Mouse (Mus musculus): ENCODE results near the gene Sys1. TPM values are rescaled to one million over a fixed set of nuclear protein-coding genes. Genes with fewer than 3 reads are reported as not detected.

Sys1 gene
- polyA plus RNA-seq, 1 experiment from 2014 or later, result 48.6 TPM

DNA sequence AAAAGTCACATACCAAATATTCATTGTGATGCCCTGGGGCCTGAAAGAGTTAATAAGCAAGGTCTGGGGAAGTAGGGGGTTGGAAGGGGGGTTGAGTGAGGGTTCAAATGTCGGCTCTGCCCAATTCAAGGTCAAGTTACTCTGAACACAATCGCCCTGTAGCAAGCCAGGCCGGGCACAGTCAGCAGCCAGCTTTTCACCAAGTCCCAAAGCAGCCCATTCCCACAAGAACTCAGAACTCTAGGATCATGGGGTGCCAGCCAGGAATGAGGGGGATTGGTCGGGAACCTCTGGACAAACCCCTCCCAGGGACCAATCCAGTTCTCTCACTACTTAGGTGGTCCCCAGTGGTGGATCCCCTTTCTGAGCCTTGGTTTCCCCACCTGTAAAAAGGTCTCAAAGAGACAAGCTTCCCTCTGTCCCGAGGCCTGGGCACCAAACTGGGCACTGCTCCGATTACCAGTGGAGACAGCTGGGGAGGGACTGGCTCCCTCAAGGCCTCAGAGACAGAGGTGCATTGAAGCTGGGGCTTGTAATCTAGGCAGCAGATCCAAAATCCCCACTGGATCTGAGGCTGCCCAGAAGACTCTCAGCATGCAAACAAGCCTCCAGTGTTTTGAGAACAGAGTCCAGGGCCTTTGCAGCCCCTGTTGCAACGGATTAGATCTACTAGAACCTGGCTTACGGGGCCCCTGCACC lies 20.4 kb upstream of the Sys1 start:
- Histone ChIP-seq H3K9me3 (ENCODE audit: control insufficient read depth, low read length) (no peaks in the 10 kb centered on the region), H3K4me1 (replicated peaks; ENCODE audit: control insufficient read depth, insufficient read depth) (peaks cover 32% of the 10 kb centered on the region), H3K27ac (replicated peaks) (peak overlapping the region; percentile 91), H3K36me3 (ENCODE audit: control insufficient read depth, insufficient read depth, low read length) (no peaks in the 10 kb centered on the region), H3K27me3 (ENCODE audit: control insufficient read depth, insufficient read depth, low read length) (no peaks in the 10 kb centered on the region), H3K9ac (ENCODE audit: low read length) (peak overlapping the region; percentile 52), H3K4me2 (replicated peaks; ENCODE audit: low read depth) (peak overlapping the region; percentile 38), H3K4me3 (ENCODE audit: low read depth, low read length) (no peak overlapping the region)
- no peak for ATAC-seq (ENCODE audit: low FRiP score, low TSS enrichment)
- no peak for DNase-seq (ENCODE audit: low spot score)
- no peak for TF ChIP-seq EP300 (optimal IDR thresholded peaks at IDR 0.05)
- no peak for TF ChIP-seq CTCF (IDR thresholded peaks at IDR 0.05; ENCODE audit: low read depth)
- WGBS, result 18% methylated on average over 8 of the region's 8 CpGs

DNA sequence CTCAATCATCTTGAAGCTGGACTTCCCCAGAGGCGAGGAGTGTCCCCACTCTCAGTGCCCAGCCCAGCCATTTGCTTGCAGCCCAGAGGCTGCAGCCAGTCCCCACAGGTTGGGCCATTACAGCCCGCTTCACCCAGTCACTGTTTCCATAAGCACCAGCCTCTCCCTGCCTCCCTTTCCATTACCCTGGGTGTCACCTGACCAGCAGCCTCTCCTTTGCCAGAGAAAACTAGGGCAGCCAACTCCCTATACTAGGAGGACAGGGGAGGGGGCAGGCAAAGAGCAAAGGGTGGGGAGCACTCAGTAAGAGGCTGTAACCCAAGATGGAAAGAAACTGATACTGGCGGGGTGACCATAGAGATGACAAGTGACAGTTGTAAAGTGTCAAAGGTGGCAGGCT lies 19.8 kb upstream of the Sys1 start:
- TF ChIP-seq CTCF (IDR thresholded peaks at IDR 0.05; ENCODE audit: low read depth) (no peak), EP300 (optimal IDR thresholded peaks at IDR 0.05) (no peak)
- Histone ChIP-seq H3K4me3 (ENCODE audit: low read depth, low read length) (no peak overlapping the region), H3K9me3 (ENCODE audit: control insufficient read depth, low read length) (no peaks in the 10 kb centered on the region), H3K4me1 (replicated peaks; ENCODE audit: control insufficient read depth, insufficient read depth) (peaks cover 28% of the 10 kb centered on the region), H3K4me2 (replicated peaks; ENCODE audit: low read depth) (peak overlapping the region; percentile 38), H3K27ac (replicated peaks) (peak overlapping the region; percentile 91), H3K27me3 (ENCODE audit: control insufficient read depth, insufficient read depth, low read length) (no peaks in the 10 kb centered on the region), H3K9ac (ENCODE audit: low read length) (peak overlapping the region; percentile 52), H3K36me3 (ENCODE audit: control insufficient read depth, insufficient read depth, low read length) (no peaks in the 10 kb centered on the region)
- ATAC-seq (ENCODE audit: low FRiP score, low TSS enrichment) (peak; percentile 71), DNase-seq (ENCODE audit: low spot score) (peak; percentile 82)
- WGBS, result 38% methylated on average over 3 of the region's 3 CpGs

DNA sequence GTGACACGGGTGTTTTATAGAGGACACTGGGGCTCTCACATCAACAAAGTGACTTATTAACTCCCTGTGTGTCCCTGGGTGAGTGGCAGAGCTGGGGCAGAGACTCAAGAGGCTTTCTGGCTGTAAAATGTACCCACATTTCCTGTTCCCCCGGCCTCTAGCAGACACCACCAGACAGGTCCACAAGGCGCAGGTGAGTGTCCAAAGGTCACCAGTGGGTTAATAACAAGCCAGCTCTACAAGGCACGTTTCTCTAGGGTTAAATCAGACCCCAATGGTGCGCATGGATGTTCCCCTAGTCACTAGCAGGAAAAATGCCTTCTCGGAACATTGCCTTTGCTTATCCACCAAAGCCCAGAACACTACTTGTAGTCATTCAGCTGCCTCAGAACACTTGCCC lies 19.1 kb upstream of the Sys1 start:
- Histone ChIP-seq H3K27me3 (ENCODE audit: control insufficient read depth, insufficient read depth, low read length) (no peaks in the 10 kb centered on the region), H3K4me2 (replicated peaks; ENCODE audit: low read depth) (peak overlapping the region; percentile 38), H3K9me3 (ENCODE audit: control insufficient read depth, low read length) (no peaks in the 10 kb centered on the region), H3K4me1 (replicated peaks; ENCODE audit: control insufficient read depth, insufficient read depth) (peaks cover 24% of the 10 kb centered on the region), H3K9ac (ENCODE audit: low read length) (no peak overlapping the region; the same call in 1 of the 2 replicates), H3K4me3 (ENCODE audit: low read depth, low read length) (no peak overlapping the region), H3K27ac (replicated peaks) (peak overlapping the region; percentile 91), H3K36me3 (ENCODE audit: control insufficient read depth, insufficient read depth, low read length) (no peaks in the 10 kb centered on the region)
- peak; percentile 59 for DNase-seq (ENCODE audit: low spot score)
- ATAC-seq (ENCODE audit: low FRiP score, low TSS enrichment), result no peak
- no peak for TF ChIP-seq EP300 (optimal IDR thresholded peaks at IDR 0.05)
- no peak for TF ChIP-seq CTCF (IDR thresholded peaks at IDR 0.05; ENCODE audit: low read depth)
- 50% methylated on average over 6 of the region's 6 CpGs for WGBS

DNA sequence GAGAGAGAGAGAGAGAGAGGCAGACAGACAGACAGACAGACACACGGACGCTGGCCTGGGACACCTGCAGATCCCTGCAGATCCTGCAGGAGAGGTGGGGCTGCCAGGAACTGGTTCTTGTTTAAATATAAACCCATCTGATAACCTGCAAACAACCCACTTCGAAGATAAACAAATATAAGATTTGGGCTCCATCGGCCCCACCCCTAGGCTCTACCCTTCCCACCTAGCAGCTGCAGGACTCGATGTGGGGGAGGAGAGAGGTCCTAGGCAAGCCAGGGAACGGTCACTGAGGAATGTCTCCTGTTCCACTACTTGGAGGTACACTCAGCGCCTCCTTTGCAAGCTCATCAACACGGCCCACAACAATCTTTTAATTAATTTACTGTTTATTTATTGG lies 18.5 kb upstream of the Sys1 start:
- DNase-seq (ENCODE audit: low spot score), result peak; percentile 69
- no peak for TF ChIP-seq CTCF (IDR thresholded peaks at IDR 0.05; ENCODE audit: low read depth)
- no peak for TF ChIP-seq EP300 (optimal IDR thresholded peaks at IDR 0.05)
- H3K27ac ChIP-seq (replicated peaks), result peak overlapping the region; percentile 91
- no peaks in the 10 kb centered on the region for H3K27me3 ChIP-seq (ENCODE audit: control insufficient read depth, insufficient read depth, low read length)
- 40% methylated on average over 8 of the region's 8 CpGs for WGBS
- H3K36me3 ChIP-seq (ENCODE audit: control insufficient read depth, insufficient read depth, low read length), result no peaks in the 10 kb centered on the region
- no peaks in the 10 kb centered on the region for H3K9me3 ChIP-seq (ENCODE audit: control insufficient read depth, low read length)
- ATAC-seq (ENCODE audit: low FRiP score, low TSS enrichment), result peak; percentile 15; the same call in 1 of the 2 replicates
- H3K4me1 ChIP-seq (replicated peaks; ENCODE audit: control insufficient read depth, insufficient read depth), result peaks cover 24% of the 10 kb centered on the region
- peak overlapping the region; percentile 38 for H3K4me2 ChIP-seq (replicated peaks; ENCODE audit: low read depth)
- H3K9ac ChIP-seq (ENCODE audit: low read length), result no peak overlapping the region
- no peak overlapping the region for H3K4me3 ChIP-seq (ENCODE audit: low read depth, low read length)

DNA sequence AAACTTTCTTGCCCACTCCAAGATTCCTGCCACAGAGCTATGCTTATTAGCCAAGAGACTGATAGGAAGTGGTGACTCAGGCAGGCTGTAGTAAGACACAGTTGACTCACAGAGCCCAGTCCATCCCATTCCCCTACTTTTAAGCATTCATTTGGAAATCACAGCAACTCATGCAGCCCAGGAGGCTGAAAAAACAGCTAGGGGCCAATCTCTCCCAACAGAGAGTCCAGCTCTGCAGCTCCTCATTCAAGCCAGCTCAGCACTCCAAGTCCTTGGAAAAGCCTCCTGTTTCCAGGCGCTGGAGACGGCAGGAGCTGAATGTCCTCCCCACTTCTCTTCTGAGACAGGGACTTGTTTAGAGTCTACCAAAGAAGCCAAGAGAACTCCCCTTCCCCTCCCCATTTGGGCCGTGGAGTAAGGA lies 17.8 kb upstream of the Sys1 start:
- Histone ChIP-seq H3K9me3 (ENCODE audit: control insufficient read depth, low read length) (no peaks in the 10 kb centered on the region), H3K36me3 (ENCODE audit: control insufficient read depth, insufficient read depth, low read length) (no peaks in the 10 kb centered on the region), H3K9ac (ENCODE audit: low read length) (no peak overlapping the region), H3K27ac (replicated peaks) (peak overlapping the region; percentile 91), H3K4me2 (replicated peaks; ENCODE audit: low read depth) (0 out of 2 replicates have a peak overlapping the region, but pooled peaks have one; percentile 0), H3K27me3 (ENCODE audit: control insufficient read depth, insufficient read depth, low read length) (no peaks in the 10 kb centered on the region), H3K4me3 (ENCODE audit: low read depth, low read length) (no peak overlapping the region), H3K4me1 (replicated peaks; ENCODE audit: control insufficient read depth, insufficient read depth) (peaks cover 20% of the 10 kb centered on the region)
- WGBS, result 34% methylated on average over 3 of the region's 3 CpGs
- peak; percentile 19 for DNase-seq (ENCODE audit: low spot score)
- ATAC-seq (ENCODE audit: low FRiP score, low TSS enrichment), result no peak
- TF ChIP-seq EP300 (optimal IDR thresholded peaks at IDR 0.05), result no peak
- TF ChIP-seq CTCF (IDR thresholded peaks at IDR 0.05; ENCODE audit: low read depth), result no peak

DNA sequence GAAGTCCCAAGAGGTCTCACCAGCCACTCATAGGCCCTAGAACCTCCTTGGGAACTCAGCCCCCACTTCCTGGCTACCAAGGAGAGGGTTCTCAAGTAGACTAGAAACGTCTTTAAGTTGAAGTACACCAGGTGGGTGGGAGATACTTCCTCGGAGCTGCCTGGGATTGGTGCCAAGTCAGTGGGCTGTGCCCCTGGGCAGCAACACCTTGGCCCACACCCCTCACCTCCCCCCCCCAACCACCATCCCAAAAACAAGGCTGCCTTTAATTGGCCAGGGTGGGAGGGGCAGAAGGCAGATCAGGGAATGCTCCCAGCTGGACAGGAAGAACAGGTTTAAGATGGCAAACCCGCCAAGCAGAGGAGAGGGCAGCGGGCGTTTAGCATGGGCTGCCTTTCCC lies 16.4 kb upstream of the Sys1 start:
- Histone ChIP-seq H3K9me3 (ENCODE audit: control insufficient read depth, low read length) (no peaks in the 10 kb centered on the region), H3K4me2 (replicated peaks; ENCODE audit: low read depth) (peak overlapping the region; percentile 50), H3K27me3 (ENCODE audit: control insufficient read depth, insufficient read depth, low read length) (no peaks in the 10 kb centered on the region), H3K4me1 (replicated peaks; ENCODE audit: control insufficient read depth, insufficient read depth) (peaks cover 13% of the 10 kb centered on the region), H3K4me3 (ENCODE audit: low read depth, low read length) (peak overlapping the region; percentile 69; the same call in 1 of the 2 replicates), H3K36me3 (ENCODE audit: control insufficient read depth, insufficient read depth, low read length) (no peaks in the 10 kb centered on the region), H3K9ac (ENCODE audit: low read length) (0 out of 2 replicates have a peak overlapping the region, but pooled peaks have one; percentile 4), H3K27ac (replicated peaks) (peak overlapping the region; percentile 63)
- DNase-seq (ENCODE audit: low spot score) (peak; percentile 64), ATAC-seq (ENCODE audit: low FRiP score, low TSS enrichment) (no peak)
- 46% methylated on average over 5 of the region's 5 CpGs for WGBS
- no peak for TF ChIP-seq CTCF (IDR thresholded peaks at IDR 0.05; ENCODE audit: low read depth)
- no peak for TF ChIP-seq EP300 (optimal IDR thresholded peaks at IDR 0.05)
